Mouse (Mus musculus): ENCODE measurements around the gene Otulinl. TPM values are rescaled to one million over a fixed set of nuclear protein-coding genes. Genes with fewer than 3 reads are reported as not detected.

The Otulinl gene
- polyA plus RNA-seq, 1 experiment from 2014 or later = 8.0 TPM

- Histone ChIP-seq H3K27me3 (peaks cover 3% of the 10 kb centered on the region; the same call in 1 of the 2 replicates), H3K4me3 (no peak overlapping the region), H3K4me2 (replicated peaks) (no peak overlapping the region), H3K9me3 (no peaks in the 10 kb centered on the region), H3K36me3 (no peaks in the 10 kb centered on the region), H3K9ac (replicated peaks) (no peak overlapping the region), H3K27ac (replicated peaks) (0 out of 2 replicates have a peak overlapping the region, but pooled peaks have one; percentile 10), H3K4me1 (peaks cover 12% of the 10 kb centered on the region)
- WGBS = 49% methylated on average over 11 of the region's 11 CpGs
- ATAC-seq (ENCODE audit: low FRiP score, low read depth) = no peak
Measured at GRCm38 (mm10) chr15:27702031-27702971, 20.9 kb upstream of the Otulinl start.

DNA sequence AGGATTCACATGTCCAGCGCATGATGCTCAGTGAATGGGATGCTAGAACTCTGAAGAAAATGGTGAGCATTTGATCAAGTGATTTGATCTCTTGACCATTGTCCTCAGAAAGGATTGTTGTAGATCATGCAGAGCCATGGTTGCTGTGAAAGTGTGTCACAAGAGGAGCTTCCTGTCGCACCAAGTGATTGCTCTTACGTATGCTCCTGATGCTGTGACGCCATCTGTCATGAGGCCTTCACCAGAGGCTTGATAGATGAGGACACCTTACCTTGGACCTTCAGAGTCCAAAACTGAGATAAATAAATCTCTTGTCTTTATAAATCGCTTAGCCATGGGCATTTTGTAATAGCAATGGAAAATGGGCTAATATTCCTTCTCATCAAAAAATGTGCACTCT is 16.3 kb upstream of the Otulinl start:
- 94% methylated on average over 5 of the region's 5 CpGs for WGBS
- H3K4me2 ChIP-seq (replicated peaks) = no peak overlapping the region
- H3K4me1 ChIP-seq = peaks cover 4% of the 10 kb centered on the region
- no peaks in the 10 kb centered on the region for H3K9me3 ChIP-seq
- no peak overlapping the region for H3K9ac ChIP-seq (replicated peaks)
- H3K27ac ChIP-seq (replicated peaks) = no peak overlapping the region
- peaks cover 3% of the 10 kb centered on the region; the same call in 1 of the 2 replicates for H3K27me3 ChIP-seq
- H3K4me3 ChIP-seq = no peak overlapping the region
- ATAC-seq (ENCODE audit: low FRiP score, low read depth) = no peak
- H3K36me3 ChIP-seq = no peaks in the 10 kb centered on the region

DNA sequence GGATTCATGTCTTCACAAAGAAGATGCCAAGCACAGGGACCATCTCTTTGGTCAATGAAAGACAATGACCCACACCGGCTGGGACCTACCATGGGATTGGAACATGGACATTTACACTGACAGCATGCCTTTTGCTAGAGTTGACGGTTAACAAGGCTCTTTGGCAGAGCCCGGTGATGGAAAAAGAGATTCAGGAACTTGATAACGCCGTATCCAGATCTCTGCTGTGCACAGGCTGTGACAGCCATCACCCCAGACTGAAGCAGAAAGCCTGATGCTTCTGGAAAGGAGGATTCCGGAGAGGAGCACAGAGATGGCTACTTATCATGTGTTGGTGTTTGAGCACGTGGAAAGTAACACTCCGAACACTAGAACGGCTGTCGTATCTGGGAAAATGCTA is 11.9 kb upstream of the Otulinl start:
- Histone ChIP-seq H3K27me3 (no peaks in the 10 kb centered on the region), H3K27ac (replicated peaks) (no peak overlapping the region), H3K4me1 (no peaks in the 10 kb centered on the region), H3K9me3 (no peaks in the 10 kb centered on the region), H3K4me3 (no peak overlapping the region), H3K9ac (replicated peaks) (no peak overlapping the region), H3K36me3 (no peaks in the 10 kb centered on the region), H3K4me2 (replicated peaks) (no peak overlapping the region)
- 94% methylated on average over 10 of the region's 10 CpGs for WGBS
- no peak for ATAC-seq (ENCODE audit: low FRiP score, low read depth)

DNA sequence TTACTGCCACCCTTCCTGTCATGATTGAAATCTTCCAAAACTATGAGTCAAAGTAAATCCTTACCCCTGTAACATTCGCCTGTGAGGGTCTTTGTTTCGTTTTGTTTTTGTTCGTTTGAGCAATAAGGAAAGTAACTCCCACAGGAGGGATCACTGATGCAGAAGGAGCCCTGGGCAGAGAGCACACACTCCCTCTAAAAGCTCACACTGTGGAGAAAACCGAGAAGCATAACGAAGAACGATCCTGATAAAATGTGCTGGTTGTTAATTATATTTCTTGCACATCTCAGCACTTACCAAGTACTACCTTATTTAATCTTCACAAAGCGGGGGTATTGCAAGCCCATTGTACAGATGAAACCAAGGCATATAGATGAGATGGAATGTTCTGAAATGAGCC is 10.8 kb upstream of the Otulinl start:
- WGBS = 76% methylated on average over 7 of the region's 7 CpGs
- Histone ChIP-seq H3K9me3 (no peaks in the 10 kb centered on the region), H3K4me2 (replicated peaks) (no peak overlapping the region), H3K4me3 (no peak overlapping the region), H3K9ac (replicated peaks) (no peak overlapping the region), H3K4me1 (no peaks in the 10 kb centered on the region), H3K27ac (replicated peaks) (no peak overlapping the region), H3K36me3 (no peaks in the 10 kb centered on the region), H3K27me3 (no peaks in the 10 kb centered on the region)
- no peak for ATAC-seq (ENCODE audit: low FRiP score, low read depth)

DNA sequence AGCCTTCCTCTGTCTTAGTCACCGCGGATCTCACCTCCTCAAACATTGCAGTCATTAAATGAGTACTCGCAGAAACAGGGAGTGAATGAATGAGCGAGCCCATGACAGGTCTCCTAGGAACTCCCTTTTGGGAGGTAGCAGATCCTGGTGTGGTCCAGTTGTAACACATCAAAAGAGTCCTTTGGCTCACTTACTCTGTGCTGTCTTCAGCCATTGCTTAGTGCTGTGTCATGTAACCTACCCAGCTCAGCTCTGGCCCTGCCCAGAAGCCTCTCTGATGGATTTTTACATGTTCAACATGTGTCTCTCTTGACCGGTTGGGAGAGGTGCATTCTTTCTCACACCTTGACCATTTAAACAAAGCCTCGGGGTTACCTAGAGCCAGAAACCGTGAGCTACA is 9.8 kb upstream of the Otulinl start:
- ATAC-seq (ENCODE audit: low FRiP score, low read depth) = no peak
- no peaks in the 10 kb centered on the region for H3K4me1 ChIP-seq
- H3K27me3 ChIP-seq = no peaks in the 10 kb centered on the region
- no peak overlapping the region for H3K9ac ChIP-seq (replicated peaks)
- no peak overlapping the region for H3K4me3 ChIP-seq
- WGBS = 92% methylated on average over 7 of the region's 7 CpGs
- no peaks in the 10 kb centered on the region for H3K9me3 ChIP-seq
- no peak overlapping the region for H3K4me2 ChIP-seq (replicated peaks)
- H3K36me3 ChIP-seq = no peaks in the 10 kb centered on the region
- no peak overlapping the region for H3K27ac ChIP-seq (replicated peaks)

DNA sequence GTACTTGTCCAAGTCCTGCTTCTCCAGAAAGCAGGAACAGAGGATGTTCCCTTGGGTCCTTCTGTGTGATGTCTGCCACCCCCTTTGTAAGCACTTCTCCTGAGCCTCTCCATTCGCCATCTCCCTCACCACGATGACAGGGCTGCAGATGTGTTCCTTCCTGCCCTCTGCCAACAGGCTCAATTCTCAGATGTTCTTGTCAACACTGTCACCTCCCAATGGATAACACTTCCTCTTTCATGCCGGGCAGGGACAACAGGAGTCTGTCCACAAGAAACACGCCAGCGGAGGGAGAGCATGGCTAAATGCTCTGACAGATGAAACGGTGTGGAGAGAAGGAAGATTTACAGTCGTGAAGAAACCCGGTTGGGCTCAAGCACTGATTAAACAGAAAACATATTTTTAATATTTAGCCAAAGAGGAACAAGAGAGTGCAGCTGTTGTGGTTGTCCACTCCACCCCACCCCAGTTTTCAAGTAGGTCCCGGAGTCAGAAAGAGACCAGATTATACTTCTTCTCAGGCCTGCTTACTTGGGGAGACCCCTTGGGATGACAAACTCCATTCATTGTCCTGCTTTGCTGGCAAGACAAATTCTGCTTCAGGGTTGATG is 6.8 kb upstream of the Otulinl start:
- H3K9me3 ChIP-seq = no peaks in the 10 kb centered on the region
- no peak overlapping the region for H3K4me2 ChIP-seq (replicated peaks)
- no peaks in the 10 kb centered on the region for H3K36me3 ChIP-seq
- H3K9ac ChIP-seq (replicated peaks) = no peak overlapping the region
- H3K27ac ChIP-seq (replicated peaks) = no peak overlapping the region
- ATAC-seq (ENCODE audit: low FRiP score, low read depth) = no peak
- peaks cover 10% of the 10 kb centered on the region for H3K27me3 ChIP-seq
- no peaks in the 10 kb centered on the region for H3K4me1 ChIP-seq
- H3K4me3 ChIP-seq = no peak overlapping the region
- 89% methylated on average over 9 of the region's 9 CpGs for WGBS

DNA sequence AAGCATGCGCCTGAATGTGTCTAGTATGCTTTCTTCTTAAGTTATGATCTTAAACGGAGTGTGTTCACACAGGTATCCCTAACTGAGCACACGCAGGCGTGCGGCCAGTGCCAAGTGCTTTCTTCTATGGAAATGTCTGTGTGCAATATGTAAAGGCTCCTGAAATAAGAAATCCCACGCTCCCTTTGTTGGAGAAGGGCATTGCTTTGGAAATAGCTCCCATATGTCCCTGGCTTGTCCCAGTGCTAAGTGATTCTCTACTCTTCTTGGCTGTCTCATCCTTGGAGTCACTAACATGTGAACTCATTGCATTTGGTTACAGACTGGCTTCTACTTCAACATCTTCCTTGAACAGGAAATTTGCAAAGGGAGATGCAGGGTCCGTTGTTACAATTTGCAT is 3.4 kb upstream of the Otulinl start:
- WGBS = 89% methylated on average over 7 of the region's 7 CpGs
- Histone ChIP-seq H3K9me3 (no peaks in the 10 kb centered on the region), H3K27ac (replicated peaks) (no peak overlapping the region), H3K9ac (replicated peaks) (no peak overlapping the region), H3K4me2 (replicated peaks) (no peak overlapping the region), H3K36me3 (no peaks in the 10 kb centered on the region), H3K4me1 (peaks cover 3% of the 10 kb centered on the region; the same call in 1 of the 2 replicates), H3K4me3 (no peak overlapping the region), H3K27me3 (peaks cover 27% of the 10 kb centered on the region)
- ATAC-seq (ENCODE audit: low FRiP score, low read depth) = no peak

- Histone ChIP-seq H3K9me3 (no peaks in the 10 kb centered on the region), H3K4me1 (peaks cover 3% of the 10 kb centered on the region; the same call in 1 of the 2 replicates), H3K4me3 (no peak overlapping the region), H3K36me3 (no peaks in the 10 kb centered on the region), H3K9ac (replicated peaks) (no peak overlapping the region), H3K4me2 (replicated peaks) (no peak overlapping the region), H3K27me3 (peaks cover 36% of the 10 kb centered on the region), H3K27ac (replicated peaks) (no peak overlapping the region)
- no peak for ATAC-seq (ENCODE audit: low FRiP score, low read depth)
- WGBS = 91% methylated on average over 1 of the region's 1 CpGs
Measured at GRCm38 (mm10) chr15:27683206-27683605, 1.8 kb upstream of the Otulinl start.

DNA sequence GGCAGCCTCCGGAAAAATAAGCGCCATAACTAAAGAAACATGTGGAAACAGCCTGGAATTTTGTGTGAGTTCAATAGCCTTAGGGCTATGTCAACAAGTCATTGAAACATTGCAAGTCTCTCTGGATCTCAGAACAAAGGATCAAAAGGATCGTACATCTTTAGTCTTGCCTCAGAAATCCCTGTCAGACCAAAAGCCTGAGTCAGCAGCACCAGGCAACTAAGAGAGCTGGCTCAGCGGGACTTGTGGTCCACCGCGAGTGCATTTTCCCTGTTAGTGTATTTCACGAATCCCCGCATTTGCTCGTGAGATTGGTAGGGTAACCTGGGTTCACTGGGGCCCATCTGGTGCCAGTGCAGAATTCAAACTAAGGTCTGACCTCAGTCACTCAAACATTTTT is 1.2 kb upstream of the Otulinl start:
- WGBS = 23% methylated on average over 9 of the region's 9 CpGs
- Histone ChIP-seq H3K4me2 (replicated peaks) (no peak overlapping the region), H3K4me3 (no peak overlapping the region), H3K9me3 (no peaks in the 10 kb centered on the region), H3K4me1 (peaks cover 3% of the 10 kb centered on the region; the same call in 1 of the 2 replicates), H3K36me3 (no peaks in the 10 kb centered on the region), H3K9ac (replicated peaks) (no peak overlapping the region), H3K27ac (replicated peaks) (no peak overlapping the region), H3K27me3 (peaks cover 40% of the 10 kb centered on the region)
- ATAC-seq (ENCODE audit: low FRiP score, low read depth) = no peak

DNA sequence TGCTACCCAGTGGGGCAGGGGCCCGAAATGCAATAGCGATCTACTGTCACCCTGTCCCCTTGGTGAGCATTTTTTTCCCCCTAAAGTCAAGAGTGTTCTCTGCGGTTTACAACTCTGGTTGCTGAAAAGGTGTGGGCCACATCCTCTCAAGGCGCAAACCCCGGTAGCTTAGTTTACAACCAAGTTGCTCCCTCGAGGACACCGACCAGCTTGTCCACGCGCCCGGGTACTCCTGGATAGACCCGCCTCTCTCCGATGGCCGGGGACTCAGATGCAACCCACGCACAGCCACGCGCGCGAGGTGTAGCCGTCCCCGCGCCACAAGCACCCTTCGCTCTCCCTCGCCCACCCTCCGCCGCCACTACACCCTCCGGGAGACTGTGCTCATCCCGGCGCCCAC is 382 bp downstream of the Otulinl start:
- Histone ChIP-seq H3K27me3 (peaks cover 44% of the 10 kb centered on the region), H3K9me3 (no peaks in the 10 kb centered on the region), H3K4me3 (peak overlapping the region; percentile 63), H3K4me2 (replicated peaks) (peak overlapping the region; percentile 77), H3K36me3 (no peaks in the 10 kb centered on the region), H3K9ac (replicated peaks) (peak overlapping the region; percentile 62), H3K4me1 (peaks cover 13% of the 10 kb centered on the region), H3K27ac (replicated peaks) (no peak overlapping the region)
- ATAC-seq (ENCODE audit: low FRiP score, low read depth) = no peak
- 2% methylated on average over 28 of the region's 28 CpGs for WGBS

DNA sequence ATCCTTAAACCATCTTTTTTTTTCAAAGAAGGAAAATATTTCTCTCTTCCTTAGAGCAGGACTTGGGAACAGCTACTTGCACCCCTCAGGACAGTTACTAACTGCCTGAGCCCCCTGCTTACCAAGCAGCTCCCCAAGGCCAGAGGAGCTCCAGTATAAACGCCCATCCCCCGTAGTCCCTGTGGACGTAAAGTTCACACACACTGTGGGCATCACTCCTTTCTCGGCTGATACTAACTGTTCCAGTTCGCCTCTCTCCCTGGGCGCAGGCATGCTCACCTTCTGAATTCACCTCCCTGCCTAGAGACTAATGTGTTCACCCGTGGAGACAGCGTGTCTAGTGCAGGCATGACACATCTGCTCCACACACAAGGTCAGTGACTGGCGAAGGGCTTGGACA is 2.9 kb downstream of the Otulinl start:
- Histone ChIP-seq H3K27me3 (peaks cover 38% of the 10 kb centered on the region), H3K4me3 (no peak overlapping the region), H3K36me3 (no peaks in the 10 kb centered on the region), H3K9me3 (no peaks in the 10 kb centered on the region), H3K27ac (replicated peaks) (no peak overlapping the region), H3K4me1 (peaks cover 14% of the 10 kb centered on the region), H3K4me2 (replicated peaks) (no peak overlapping the region), H3K9ac (replicated peaks) (no peak overlapping the region)
- ATAC-seq (ENCODE audit: low FRiP score, low read depth) = no peak
- WGBS = 88% methylated on average over 9 of the region's 9 CpGs

GRCm38 (mm10) chr15:27677801-27678200 is 3.6 kb downstream of the Otulinl start:
- no peaks in the 10 kb centered on the region for H3K9me3 ChIP-seq
- 93% methylated on average over 6 of the region's 6 CpGs for WGBS
- H3K4me3 ChIP-seq = no peak overlapping the region
- no peak overlapping the region for H3K27ac ChIP-seq (replicated peaks)
- ATAC-seq (ENCODE audit: low FRiP score, low read depth) = no peak
- no peak overlapping the region for H3K9ac ChIP-seq (replicated peaks)
- no peaks in the 10 kb centered on the region for H3K36me3 ChIP-seq
- H3K27me3 ChIP-seq = peaks cover 33% of the 10 kb centered on the region
- peaks cover 14% of the 10 kb centered on the region for H3K4me1 ChIP-seq
- no peak overlapping the region for H3K4me2 ChIP-seq (replicated peaks)

Data from midbrain, embryonic 12.5 days (tissue).